Mouse (Mus musculus): Measurements from ENCODE around the gene Lamtor3.
"Not testable (repeated sequence)": the region's sequence is repeated elsewhere in the genome, so short reads cannot be mapped to it uniquely, and the experiment has no call there.

Lamtor3 gene

GRCm38 (mm10) chr3:137963508-137963907, 45.2 kb downstream of the Lamtor3 start:
- DNase-seq, result peak; percentile 47 to 53

- not testable (repeated sequence) for DNase-seq
These were observed 45.7 kb downstream of the Lamtor3 start for GRCm38 (mm10) chr3:137964014-137964413.

GRCm38 (mm10) chr3:137968105-137968819, 50.0 kb downstream of the Lamtor3 start:
- no peak for DNase-seq

GRCm38 (mm10) chr3:137968820-137969486, 50.6 kb downstream of the Lamtor3 start:
- DNase-seq, result no peak

GRCm38 (mm10) chr3:137969951-137970350, 51.6 kb downstream of the Lamtor3 start:
- no peak for DNase-seq

GRCm38 (mm10) chr3:137972224-137972623, 53.9 kb downstream of the Lamtor3 start:
- no peak for DNase-seq

GRCm38 (mm10) chr3:137972989-137973388, 54.7 kb downstream of the Lamtor3 start:
- no peak for DNase-seq

- DNase-seq, result no peak
These were observed 56.0 kb downstream of the Lamtor3 start for GRCm38 (mm10) chr3:137974306-137974705.

GRCm38 (mm10) chr3:137975435-137975834, 57.1 kb downstream of the Lamtor3 start:
- DNase-seq, result no peak

GRCm38 (mm10) chr3:137975856-137976423, 57.6 kb downstream of the Lamtor3 start:
- DNase-seq, result no peak

GRCm38 (mm10) chr3:137976943-137977628, 58.8 kb downstream of the Lamtor3 start:
- DNase-seq, result no peak

- DNase-seq, result no peak
These were observed 59.3 kb downstream of the Lamtor3 start for GRCm38 (mm10) chr3:137977629-137978041.

GRCm38 (mm10) chr3:137978233-137978632, 59.9 kb downstream of the Lamtor3 start:
- DNase-seq, result no peak

Measured in B cell, adult 2 months (primary cell).